Mouse (Mus musculus) limb, embryonic 12.5 days (tissue): ENCODE data around the gene Rbms3. TPM values are rescaled to one million over a fixed set of nuclear protein-coding genes. Genes with fewer than 3 reads are reported as not detected.

Source experiments
- ATAC-seq: fragments of 200-750 bp; cut with Nextera tagmentation; 2 replicates; pipeline ENCODE4 v1.8.0; 2017; ENCODE audit warnings: low read depth, moderate TSS enrichment; ENCODE audit not compliant: insufficient number of reproducible peaks, insufficient read depth, low FRiP score, low TSS enrichment
- H3K27ac ChIP-seq: fragments of 300-500 bp; sonication (generic); 2 replicates; pipeline ENCODE4 v1.5.1; 2016; ENCODE audit warnings: mild to moderate bottlenecking, moderate library complexity
- H3K27me3 ChIP-seq: fragments of 300-500 bp; sonication (generic); 2 replicates; pipeline ENCODE4 v1.6.1; 2016; ENCODE audit warnings: mild to moderate bottlenecking, moderate library complexity
- H3K36me3 ChIP-seq: fragments of 300-500 bp; sonication (generic); 2 replicates; pipeline ENCODE4 v1.6.1; 2016; ENCODE audit warnings: mild to moderate bottlenecking, moderate library complexity
- H3K4me1 ChIP-seq: fragments of 300-500 bp; sonication (generic); replicated peaks from 2 replicates; pipeline ENCODE4 v1.6.1; 2016
- H3K4me2 ChIP-seq: fragments of 300-500 bp; sonication (generic); 2 replicates; pipeline ENCODE4 v1.6.1; 2016; ENCODE audit warnings: mild to moderate bottlenecking, moderate library complexity
- H3K4me3 ChIP-seq: fragments of 300-500 bp; sonication (generic); replicated peaks from 2 replicates; pipeline ENCODE4 v1.5.1; 2016; ENCODE audit warnings: mild to moderate bottlenecking
- H3K9ac ChIP-seq: fragments of 300-500 bp; sonication (generic); replicated peaks from 2 replicates; pipeline ENCODE4 v1.6.1; 2016; ENCODE audit warnings: mild to moderate bottlenecking, moderate library complexity
- H3K9me3 ChIP-seq: fragments of 300-500 bp; sonication (generic); 2 replicates; pipeline ENCODE4 v1.6.1; 2016; ENCODE audit warnings: mild to moderate bottlenecking, moderate library complexity
- WGBS: fragments of 180-500 bp; shearing (Covaris S2); methylation state at CpG from one replicate; pipeline ENCODE4 v1.1.7; 2016; 5-methylcytosine and 5-hydroxymethylcytosine counted together
- polyA plus RNA-seq: library from polyadenylated mRNA; unstranded; fragments of >200 nt; fragmentation: Nextera tagmentation; extraction: Ambion mirVana; gene quantifications from 2 replicates; pipeline ENCODE4 v1.2.1, GENCODE M21; 2016

Rbms3 gene
- polyA plus RNA-seq, 1 experiment from 2014 or later: 74.3 TPM

DNA sequence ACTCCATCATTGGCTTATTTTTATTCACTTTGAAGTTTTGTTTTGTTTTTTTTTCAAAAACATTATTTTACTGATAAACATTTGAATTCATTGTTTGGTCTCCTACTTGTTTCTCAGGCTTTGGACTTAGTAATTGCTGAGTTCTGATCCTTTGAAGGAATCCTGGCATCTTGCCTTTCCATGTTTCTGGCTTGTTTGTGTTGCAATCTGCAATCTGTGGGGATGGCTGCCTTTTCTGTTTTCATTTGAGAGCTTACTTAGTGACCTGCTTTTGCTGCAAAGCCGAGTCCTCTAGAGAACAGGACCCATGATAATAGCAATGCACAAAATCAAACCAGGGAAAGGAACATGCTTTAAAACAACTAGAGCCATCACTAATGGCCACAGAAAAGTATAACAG lies 969.8 kb downstream of the Rbms3 start:
- Histone ChIP-seq H3K9ac (no peak overlapping the region), H3K4me1 (no peaks in the 10 kb centered on the region), H3K4me3 (no peak overlapping the region), H3K4me2 (no peak overlapping the region), H3K36me3 (peaks cover 9% of the 10 kb centered on the region), H3K27me3 (no peaks in the 10 kb centered on the region), H3K9me3 (peaks cover 5% of the 10 kb centered on the region; the same call in 1 of the 2 replicates), H3K27ac (no peak overlapping the region)
- 78% methylated on average over 1 of the region's 1 CpGs for WGBS
- no peak for ATAC-seq

DNA sequence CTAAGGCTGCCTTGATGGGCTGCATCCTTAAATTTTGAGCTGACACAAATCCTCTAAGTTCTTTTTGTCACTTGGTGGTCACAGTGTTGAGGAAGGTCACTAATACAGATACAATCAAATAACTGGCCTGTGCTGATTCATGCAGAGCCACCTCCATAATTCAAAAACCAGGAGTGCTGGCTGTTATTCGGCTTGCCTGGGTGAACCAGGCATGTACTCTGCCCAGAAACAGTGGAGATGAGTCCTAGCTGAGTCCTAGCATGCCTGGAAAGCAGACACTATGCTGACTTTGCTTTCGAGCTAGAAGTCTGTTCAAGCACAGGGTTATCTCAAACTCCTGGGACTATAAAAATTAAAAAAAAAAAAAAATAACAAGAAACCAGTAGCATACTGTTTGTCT lies 972.6 kb downstream of the Rbms3 start:
- Histone ChIP-seq H3K27me3 (no peaks in the 10 kb centered on the region), H3K9me3 (no peaks in the 10 kb centered on the region), H3K4me2 (no peak overlapping the region), H3K4me1 (no peaks in the 10 kb centered on the region), H3K4me3 (no peak overlapping the region), H3K27ac (no peak overlapping the region), H3K9ac (no peak overlapping the region), H3K36me3 (no peaks in the 10 kb centered on the region)
- 87% methylated on average over 2 of the region's 2 CpGs for WGBS
- no peak for ATAC-seq

DNA sequence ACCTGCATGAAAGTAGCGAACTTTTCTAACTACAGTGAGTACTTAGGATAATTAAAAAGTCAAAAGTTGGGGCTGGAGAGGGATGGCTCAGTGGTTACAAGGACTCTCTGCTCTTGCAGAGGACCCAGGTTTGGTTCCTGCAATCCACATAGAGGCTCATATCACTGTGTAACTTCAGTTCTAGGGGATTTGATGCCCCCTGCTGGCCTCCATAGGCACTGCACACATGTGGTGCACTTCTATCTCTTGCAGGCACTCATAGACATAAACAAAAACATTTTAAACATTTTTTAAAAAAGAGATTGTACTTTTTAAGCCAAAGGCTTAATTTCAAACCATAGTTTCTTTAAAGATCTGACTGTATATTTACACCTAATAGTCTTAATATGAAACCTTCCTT lies 978.3 kb downstream of the Rbms3 start:
- Histone ChIP-seq H3K27ac (no peak overlapping the region), H3K27me3 (no peaks in the 10 kb centered on the region), H3K9ac (no peak overlapping the region), H3K36me3 (no peaks in the 10 kb centered on the region), H3K4me3 (no peak overlapping the region), H3K4me1 (peaks cover 16% of the 10 kb centered on the region), H3K9me3 (no peaks in the 10 kb centered on the region), H3K4me2 (no peak overlapping the region)
- no peak for ATAC-seq
- WGBS: 89% methylated on average over 1 of the region's 1 CpGs

DNA sequence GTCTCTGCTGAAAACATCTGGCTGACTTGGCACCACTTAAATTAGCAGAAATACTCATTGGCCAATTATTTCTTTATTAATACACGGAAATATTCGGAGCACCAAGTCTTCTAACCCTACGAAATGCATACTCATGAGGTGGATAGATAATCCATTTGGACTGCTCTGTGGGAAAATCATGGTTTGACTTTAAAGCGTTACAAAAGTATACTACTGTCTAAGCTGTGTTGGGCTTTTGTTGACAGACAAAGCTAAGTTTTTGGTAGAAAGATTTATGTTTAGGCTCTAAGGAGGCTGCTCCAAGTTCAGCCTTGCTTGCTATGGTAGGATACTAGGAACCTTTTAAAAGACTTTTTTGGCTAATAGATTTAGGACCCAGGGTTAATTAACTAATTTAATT lies 979.8 kb downstream of the Rbms3 start:
- H3K4me3 ChIP-seq: no peak overlapping the region
- H3K27ac ChIP-seq: no peak overlapping the region
- no peaks in the 10 kb centered on the region for H3K27me3 ChIP-seq
- H3K36me3 ChIP-seq: no peaks in the 10 kb centered on the region
- no peak for ATAC-seq
- H3K4me1 ChIP-seq: peaks cover 16% of the 10 kb centered on the region
- no peak overlapping the region for H3K9ac ChIP-seq
- no peaks in the 10 kb centered on the region for H3K9me3 ChIP-seq
- WGBS: 35% methylated on average over 4 of the region's 4 CpGs
- H3K4me2 ChIP-seq: no peak overlapping the region

DNA sequence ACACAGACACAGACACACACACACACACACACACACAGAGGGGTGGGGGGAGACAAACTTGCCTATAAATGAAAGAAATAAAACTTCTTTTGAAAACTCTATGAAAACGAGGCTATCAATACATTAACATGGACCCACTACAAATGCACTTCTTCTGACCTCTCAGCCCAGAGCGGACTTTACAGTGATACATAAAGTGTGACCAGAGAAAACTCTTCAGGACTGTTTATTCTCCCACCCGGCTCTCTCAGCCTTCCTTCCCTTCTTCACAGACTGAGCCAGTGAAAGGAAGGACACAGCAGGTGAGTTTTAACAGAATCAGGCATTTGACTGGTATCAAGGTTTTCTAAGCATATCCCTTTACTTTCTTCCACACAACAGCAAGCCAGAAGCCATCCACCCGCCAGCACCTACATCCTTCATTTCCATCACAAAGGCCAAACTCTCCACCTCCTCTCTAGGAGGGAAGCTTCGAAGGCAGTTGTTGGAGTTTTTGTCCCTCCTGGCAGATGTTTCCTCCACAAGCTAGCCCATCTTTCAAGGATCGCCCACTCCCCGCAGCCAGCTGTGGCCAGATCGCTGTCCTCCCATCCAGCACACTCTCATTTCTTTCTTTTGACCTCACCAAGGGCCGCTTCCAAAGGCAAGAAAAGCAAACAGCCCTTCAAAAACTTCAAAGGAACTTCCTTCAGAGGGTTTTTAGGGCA lies 980.5 kb downstream of the Rbms3 start:
- H3K9ac ChIP-seq: no peak overlapping the region
- H3K36me3 ChIP-seq: no peaks in the 10 kb centered on the region
- no peak overlapping the region for H3K4me2 ChIP-seq
- H3K4me1 ChIP-seq: peaks cover 20% of the 10 kb centered on the region
- H3K27ac ChIP-seq: no peak overlapping the region
- H3K27me3 ChIP-seq: no peaks in the 10 kb centered on the region
- H3K9me3 ChIP-seq: no peaks in the 10 kb centered on the region
- no peak overlapping the region for H3K4me3 ChIP-seq
- ATAC-seq: no peak
- 22% methylated on average over 9 of the region's 9 CpGs for WGBS

DNA sequence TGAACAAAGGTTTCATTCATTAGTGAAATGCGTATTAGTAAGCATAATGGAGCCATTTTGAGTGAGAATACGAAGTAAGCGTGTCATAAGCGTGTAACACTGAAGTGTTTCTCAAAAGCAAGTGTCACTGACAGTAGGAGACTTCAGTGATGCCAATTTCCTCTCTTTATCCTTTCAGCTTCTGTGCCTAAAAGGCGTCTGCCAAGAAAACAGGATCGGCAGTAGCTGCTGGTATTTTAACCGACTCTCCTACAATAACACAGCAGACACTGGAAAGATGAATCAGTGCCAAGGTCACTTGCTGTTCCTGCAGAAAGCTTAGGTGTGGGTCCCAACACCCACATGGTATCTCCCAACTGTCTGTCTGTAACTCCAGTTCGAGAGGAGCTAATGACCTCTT lies 985.1 kb downstream of the Rbms3 start:
- Histone ChIP-seq H3K4me2 (no peak overlapping the region), H3K27me3 (peaks cover 2% of the 10 kb centered on the region; the same call in 1 of the 2 replicates), H3K4me3 (no peak overlapping the region), H3K9me3 (no peaks in the 10 kb centered on the region), H3K27ac (no peak overlapping the region), H3K36me3 (no peaks in the 10 kb centered on the region), H3K4me1 (peaks cover 14% of the 10 kb centered on the region), H3K9ac (no peak overlapping the region)
- no peak for ATAC-seq
- 88% methylated on average over 8 of the region's 8 CpGs for WGBS

DNA sequence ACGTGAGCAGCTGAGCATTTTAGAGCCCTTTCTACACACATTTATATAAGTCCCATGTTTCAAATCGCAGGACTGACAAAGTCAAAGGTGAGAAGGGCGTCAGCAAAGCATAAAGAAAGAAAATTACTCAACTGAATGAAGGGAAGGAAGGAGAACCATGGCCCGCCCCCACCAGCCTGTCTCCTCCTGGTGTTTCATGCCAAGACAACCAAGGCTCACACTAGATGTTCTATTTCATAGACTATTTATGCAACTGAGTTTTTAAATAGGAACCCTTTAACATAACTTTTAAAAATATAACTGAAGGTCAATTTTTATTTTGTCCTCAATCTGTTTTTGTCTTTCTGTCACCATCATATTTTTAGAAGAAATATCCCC lies 989.4 kb downstream of the Rbms3 start:
- Histone ChIP-seq H3K4me1 (peaks cover 17% of the 10 kb centered on the region), H3K4me3 (no peak overlapping the region), H3K4me2 (no peak overlapping the region), H3K9me3 (no peaks in the 10 kb centered on the region), H3K27ac (no peak overlapping the region), H3K9ac (no peak overlapping the region), H3K27me3 (peaks cover 27% of the 10 kb centered on the region), H3K36me3 (no peaks in the 10 kb centered on the region)
- WGBS: 66% methylated on average over 4 of the region's 4 CpGs
- no peak for ATAC-seq

DNA sequence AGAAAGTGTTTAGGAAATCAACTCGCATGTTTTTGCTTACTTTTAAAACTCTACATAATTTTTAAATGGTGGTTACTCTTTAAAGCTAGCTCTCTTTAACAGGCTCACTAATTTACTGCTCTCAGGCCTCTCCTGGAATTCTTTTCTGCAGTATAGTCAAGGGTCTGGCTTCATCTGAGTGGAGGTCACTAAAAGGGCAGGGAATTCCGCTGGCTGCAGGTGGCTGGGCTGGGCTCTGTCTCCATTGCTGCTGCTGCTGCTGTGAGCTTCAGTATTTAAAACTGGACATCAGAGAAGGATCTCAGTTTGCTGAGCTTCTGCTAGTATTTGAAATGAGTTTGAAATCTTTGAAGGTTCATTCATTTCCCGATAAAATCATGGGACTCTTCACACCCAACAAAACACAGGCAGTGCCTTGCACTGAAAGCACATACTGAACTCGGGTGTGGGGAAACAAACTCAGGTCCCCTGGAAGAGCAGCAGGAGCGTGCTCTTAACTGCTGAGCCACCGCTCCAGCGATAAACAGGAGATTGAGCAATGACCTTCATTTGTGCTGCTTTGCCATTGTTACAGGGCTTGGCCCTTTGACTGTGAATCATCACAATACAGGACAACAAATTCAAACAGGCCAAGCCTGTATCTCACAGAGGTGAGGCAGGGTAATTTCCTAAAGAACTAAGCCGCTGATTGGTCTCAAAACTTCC lies 990.0 kb downstream of the Rbms3 start:
- Histone ChIP-seq H3K27ac (0 out of 2 replicates have a peak overlapping the region, but pooled peaks have one; percentile 29), H3K4me3 (no peak overlapping the region), H3K4me1 (peaks cover 17% of the 10 kb centered on the region)

DNA sequence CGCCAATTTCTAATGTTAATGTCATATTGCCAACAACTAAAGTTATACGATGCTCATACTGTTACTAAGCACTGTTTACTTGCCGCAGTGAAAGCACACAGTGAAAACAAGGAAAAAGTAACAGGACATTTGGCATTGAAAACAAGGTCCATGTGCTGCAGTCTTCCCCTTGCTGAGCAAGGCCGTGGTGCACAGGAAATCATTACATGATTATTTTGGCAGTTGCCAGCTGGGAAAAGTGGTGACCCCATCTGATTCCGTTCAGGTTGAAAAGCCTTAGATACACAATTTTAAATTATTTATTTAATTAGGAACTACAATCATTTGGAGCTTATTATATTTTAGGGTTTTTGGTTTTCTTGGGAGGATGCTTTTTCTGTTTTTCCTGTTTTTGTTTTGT lies 995.9 kb downstream of the Rbms3 start:
- Histone ChIP-seq H3K4me2 (no peak overlapping the region), H3K4me1 (no peaks in the 10 kb centered on the region), H3K9ac (no peak overlapping the region), H3K9me3 (peaks cover 6% of the 10 kb centered on the region), H3K4me3 (no peak overlapping the region), H3K27ac (no peak overlapping the region), H3K36me3 (0 out of 2 replicates have a peak, but pooled peaks cover 4% of the 10 kb centered on the region), H3K27me3 (peaks cover 31% of the 10 kb centered on the region)
- 69% methylated on average over 5 of the region's 5 CpGs for WGBS
- no peak for ATAC-seq

More for the DNA sequence above, 990.0 kb downstream of the Rbms3 start:
- H3K9me3 ChIP-seq: no peaks in the 10 kb centered on the region
- 31% methylated on average over 8 of the region's 8 CpGs for WGBS
- H3K9ac ChIP-seq: no peak overlapping the region
- no peaks in the 10 kb centered on the region for H3K36me3 ChIP-seq
- ATAC-seq: peak; percentile 59; the same call in 1 of the 2 replicates
- H3K27me3 ChIP-seq: peaks cover 27% of the 10 kb centered on the region
- 0 out of 2 replicates have a peak overlapping the region, but pooled peaks have one; percentile 18 for H3K4me2 ChIP-seq

DNA sequence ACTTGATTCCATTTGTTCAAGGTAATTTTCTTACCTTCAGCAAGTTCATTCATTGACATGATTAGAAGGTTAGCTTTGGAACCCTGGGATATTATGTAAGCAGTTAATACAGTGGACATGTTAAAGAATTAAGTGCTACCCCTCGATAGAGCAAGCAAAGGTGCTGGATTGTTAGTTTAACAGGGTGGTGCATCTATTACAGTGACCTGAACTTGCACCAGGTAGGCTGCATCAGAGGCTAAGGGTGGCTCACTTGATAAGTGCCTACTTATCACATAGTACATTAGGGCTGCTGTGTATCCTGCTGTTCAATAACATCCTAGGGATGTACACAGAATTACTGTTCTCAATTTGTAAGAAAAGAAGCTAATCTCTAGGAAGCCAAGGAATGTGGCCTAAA lies 996.6 kb downstream of the Rbms3 start:
- Histone ChIP-seq H3K9me3 (peaks cover 6% of the 10 kb centered on the region), H3K27me3 (peaks cover 26% of the 10 kb centered on the region), H3K4me2 (no peak overlapping the region), H3K27ac (no peak overlapping the region), H3K9ac (no peak overlapping the region), H3K36me3 (0 out of 2 replicates have a peak, but pooled peaks cover 4% of the 10 kb centered on the region), H3K4me1 (no peaks in the 10 kb centered on the region), H3K4me3 (no peak overlapping the region)
- no peak for ATAC-seq
- WGBS: 88% methylated on average over 1 of the region's 1 CpGs

DNA sequence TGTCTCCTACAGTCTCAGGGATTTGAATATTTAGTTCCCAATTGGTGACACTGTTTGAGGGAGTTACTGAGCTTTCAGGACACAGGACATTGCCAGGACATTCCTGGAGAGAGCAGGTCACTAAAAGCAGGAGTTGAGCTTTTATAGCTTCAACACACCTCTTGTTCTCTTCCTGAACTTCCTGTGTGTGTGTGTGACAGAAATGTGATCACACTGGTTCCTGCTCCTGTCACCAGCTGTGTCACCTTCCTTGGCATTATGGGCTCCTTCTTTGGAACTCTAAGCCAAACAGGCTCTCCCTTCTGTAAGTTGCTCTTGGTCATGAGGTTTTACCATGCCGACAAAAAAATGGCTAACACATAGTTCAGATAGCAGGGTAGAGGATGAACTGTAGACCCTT lies 997.9 kb downstream of the Rbms3 start:
- ATAC-seq: no peak
- peaks cover 6% of the 10 kb centered on the region for H3K9me3 ChIP-seq
- no peak overlapping the region for H3K9ac ChIP-seq
- H3K36me3 ChIP-seq: 0 out of 2 replicates have a peak, but pooled peaks cover 4% of the 10 kb centered on the region
- no peak overlapping the region for H3K27ac ChIP-seq
- H3K27me3 ChIP-seq: peaks cover 18% of the 10 kb centered on the region
- no peak overlapping the region for H3K4me3 ChIP-seq
- no peaks in the 10 kb centered on the region for H3K4me1 ChIP-seq
- 95% methylated on average over 1 of the region's 1 CpGs for WGBS
- no peak overlapping the region for H3K4me2 ChIP-seq
